Mouse (Mus musculus): Measurements from ENCODE around the gene Gm3594.
"Not testable (repeated sequence)": the region's sequence is repeated elsewhere in the genome, so short reads cannot be mapped to it uniquely, and the experiment has no call there.

Gm3594 gene

GRCm38 (mm10) chr14:6444511-6444910 lies at the start of gene Gm3594:
TSS of gene Gm3594 (minus strand) at chr14:6444611.
- DNase-seq (ENCODE audit: low spot score in 2 of 2): not testable (repeated sequence)

- not testable (repeated sequence) for DNase-seq (ENCODE audit: low spot score in 2 of 2)
These were observed 41.9 kb upstream of the Gm3594 start for GRCm38 (mm10) chr14:6486331-6486730.

- not testable (repeated sequence) for DNase-seq (ENCODE audit: low spot score in 2 of 2)
These were observed 41.1 kb upstream of the Gm3594 start for GRCm38 (mm10) chr14:6485541-6485940.

- DNase-seq (ENCODE audit: low spot score in 2 of 2): not testable (repeated sequence)
These were observed 37.7 kb upstream of the Gm3594 start for GRCm38 (mm10) chr14:6482126-6482525.

- DNase-seq (ENCODE audit: low spot score in 2 of 2): not testable (repeated sequence)
These were observed 27.4 kb upstream of the Gm3594 start for GRCm38 (mm10) chr14:6471856-6472255.

- DNase-seq (ENCODE audit: low spot score in 2 of 2): not testable (repeated sequence)
These were observed 3.6 kb downstream of the Gm3594 start for GRCm38 (mm10) chr14:6440774-6441173.

- DNase-seq (ENCODE audit: low spot score in 2 of 2): not testable (repeated sequence)
These were observed 4.2 kb downstream of the Gm3594 start for GRCm38 (mm10) chr14:6440206-6440605.

- DNase-seq (ENCODE audit: low spot score in 2 of 2): peak in 1 of 2 experiments; percentile 26
These were observed 17.6 kb downstream of the Gm3594 start for GRCm38 (mm10) chr14:6426766-6427165.

- DNase-seq (ENCODE audit: low spot score in 2 of 2): not testable (repeated sequence)
These were observed 18.1 kb downstream of the Gm3594 start for GRCm38 (mm10) chr14:6426353-6426752.

- DNase-seq (ENCODE audit: low spot score in 2 of 2): not testable (repeated sequence)
These were observed 32.0 kb downstream of the Gm3594 start, which contains the start of gene Gm3591 for GRCm38 (mm10) chr14:6412382-6412781. TSS of gene Gm3591 (minus strand) at chr14:6412482.

GRCm38 (mm10) chr14:6390219-6390618 lies 54.2 kb downstream of the Gm3594 start, which contains the start of gene Gm16440:
TSS of gene Gm16440 (minus strand) at chr14:6390319.
- DNase-seq (ENCODE audit: low spot score in 2 of 2): not testable (repeated sequence)

Data from frontal cortex, postnatal 10 days (tissue).